Mouse (Mus musculus): ENCODE data around the gene Gm45799. TPM values are rescaled to one million over a fixed set of nuclear protein-coding genes. Genes with fewer than 3 reads are reported as not detected.

Gm45799 gene
- polyA plus RNA-seq (2017; shearing (Covaris generic)) = 11.4 TPM

GRCm38 (mm10) chr7:105640233-105640893 lies at the start of gene Gm45799, which contains the start of gene Arfip2:
Gm45799 (plus strand) TSS chr7:105640552.
Arfip2 (minus strand) TSS chr7:105640416.

GRCm38 (mm10) chr7:105633127-105633800 lies 7.1 kb upstream of the Gm45799 start, which contains the start of gene Trim3:
Trim3 (minus strand) TSS chr7:105633571.

GRCm38 (mm10) chr7:105639756-105640155 lies 596 bp upstream of the Gm45799 start, which contains the start of gene Timm10b:
Timm10b (plus strand) TSS chr7:105640056.

GRCm38 (mm10) chr7:105650639-105651435 lies 10.5 kb downstream of the Gm45799 start, which contains the start of gene Dnhd1:
Dnhd1 (plus strand) TSS chr7:105650827.

Other genes with a start within 250 kb of the Gm45799 start
- 32.5 TPM for gene Fam160a2, start 240.5 kb upstream of the Gm45799 start, polyA plus RNA-seq (2017; shearing (Covaris generic))
- not detected for gene Cnga4, start 236.0 kb upstream of the Gm45799 start, polyA plus RNA-seq (2017; shearing (Covaris generic))
- gene Cckbr, start 214.8 kb upstream of the Gm45799 start, polyA plus RNA-seq (2017; shearing (Covaris generic)) = not detected
- not detected for gene Cavin3, start 158.3 kb upstream of the Gm45799 start, polyA plus RNA-seq (2017; shearing (Covaris generic))
- gene Smpd1, start 86.2 kb upstream of the Gm45799 start, polyA plus RNA-seq (2017; shearing (Covaris generic)) = 48.2 TPM
- gene Apbb1, start 58.9 kb upstream of the Gm45799 start, polyA plus RNA-seq (2017; shearing (Covaris generic)) = 7.1 TPM
- not detected for gene Hpx, start 40.4 kb upstream of the Gm45799 start, polyA plus RNA-seq (2017; shearing (Covaris generic))
- gene Trim3, start 7.0 kb upstream of the Gm45799 start, polyA plus RNA-seq (2017; shearing (Covaris generic)) = 2.4 TPM
- gene Timm10b, start 496 bp upstream of the Gm45799 start, polyA plus RNA-seq (2017; shearing (Covaris generic)) = 218 TPM
- gene Arfip2, start 136 bp upstream of the Gm45799 start, polyA plus RNA-seq (2017; shearing (Covaris generic)) = 25.1 TPM
- 2.2 TPM for gene Dnhd1, start 10.3 kb downstream of the Gm45799 start, polyA plus RNA-seq (2017; shearing (Covaris generic))
- gene Ilk, start 96.0 kb downstream of the Gm45799 start, polyA plus RNA-seq (2017; shearing (Covaris generic)) = 215 TPM
- gene Rrp8, start 96.8 kb downstream of the Gm45799 start, polyA plus RNA-seq (2017; shearing (Covaris generic)) = 37.0 TPM
- gene Taf10, start 103.8 kb downstream of the Gm45799 start, polyA plus RNA-seq (2017; shearing (Covaris generic)) = 18.6 TPM
- 127 TPM for gene Tpp1, start 111.7 kb downstream of the Gm45799 start, polyA plus RNA-seq (2017; shearing (Covaris generic))
- gene Dchs1, start 147.1 kb downstream of the Gm45799 start, polyA plus RNA-seq (2017; shearing (Covaris generic)) = not detected
- 160 TPM for gene Mrpl17, start 170.5 kb downstream of the Gm45799 start, polyA plus RNA-seq (2017; shearing (Covaris generic))